Mouse (Mus musculus) Patski (cell line): Measurements from ENCODE around the gene Irgq. TPM values are rescaled to one million over a fixed set of nuclear protein-coding genes. Genes with fewer than 3 reads are reported as not detected.

Experiments used
- ATAC-seq: fragments of 100-300 bp; one replicate; pipeline ENCODE4 v1.8.0; 2021
- CTCF ChIA-PET: fragments of 350-600 bp; sonication (Branson Sonifier 250); formaldehyde crosslinking; loops from one replicate; lab custom pipeline; 2022; ENCODE audit warnings: inconsistent platforms; lab: Charles Lee
- POLR2A ChIA-PET: fragments of 350-600 bp; sonication (Branson Sonifier 250); formaldehyde crosslinking; loops from one replicate; lab custom pipeline; 2022; ENCODE audit warnings: antibody characterized with exemption, inconsistent platforms; lab: Charles Lee
- DNase-seq: peaks from one replicate; pipeline ENCODE4 v3.0.0-alpha.2; 2011; ENCODE audit warnings: low read depth, low spot score
- H3K27me3 ChIP-seq: fragments of 371-371 bp; one replicate; pipeline ENCODE4 v1.5.1; 2021
- CTCF ChIP-seq: fragments of 100-300 bp; IDR thresholded peaks from one replicate; pipeline ENCODE4 v1.5.1; 2021
- in situ Hi-C: fragments of 300-500 bp; cut with MboI; formaldehyde crosslinking; loops from 3 replicates; pipeline ENCODE4 v1.11.1; 2018; ENCODE audit warnings: low pct_unique_long_range_greater_than_20kb, mixed read lengths
- polyA plus RNA-seq: library from polyadenylated mRNA; unstranded; gene quantifications from one replicate; pipeline ENCODE4 v1.2.3, GENCODE M21; 2021

Gene Irgq
- polyA plus RNA-seq, 1 experiment from 2014 or later = 28.8 TPM

DNA sequence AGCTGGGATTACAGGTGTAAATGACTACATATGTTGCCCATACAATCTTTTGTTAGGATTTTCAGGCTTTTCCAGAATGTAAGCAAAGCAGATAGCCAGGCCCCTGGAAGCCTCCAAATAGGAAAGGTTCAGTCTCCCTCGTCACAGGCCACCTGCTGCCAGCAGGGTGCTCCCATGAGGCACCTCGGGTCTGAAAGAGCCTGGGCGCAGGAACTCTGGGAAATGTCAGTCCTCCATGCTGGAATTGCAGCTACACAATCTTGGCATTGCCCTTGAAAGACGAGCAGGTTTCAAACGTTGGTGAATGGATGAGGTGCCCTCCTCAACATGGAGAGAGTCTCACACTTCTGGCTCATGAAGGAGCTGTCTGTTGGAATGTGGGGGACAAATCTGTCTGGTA is 7.7 kb downstream of the Irgq start:
- ChIA-PET CTCF (interaction anchor here (1.2 to 4.2 kb wide), 4 partner anchors 8 to 65 kb away, joined by 3 to 14 read pairs (median 7); partner anchors contain the start of genes Pinlyp and Xrcc1), POLR2A (interaction anchor here (0.6 to 1.7 kb wide), 6 partner anchors 9 to 410 kb away, joined by 3 to 6 read pairs (median 3); partner anchors contain the start of genes Cadm4 and Zfp428)
- no peak for TF ChIP-seq CTCF
- in situ Hi-C loops = loop anchor here (5.0 kb wide), 1 partner anchor 119 kb away; no protein-coding TSS in a partner anchor
- DNase-seq = no peak
- ATAC-seq = no peak
- no peaks in the 10 kb centered on the region for H3K27me3 ChIP-seq

DNA sequence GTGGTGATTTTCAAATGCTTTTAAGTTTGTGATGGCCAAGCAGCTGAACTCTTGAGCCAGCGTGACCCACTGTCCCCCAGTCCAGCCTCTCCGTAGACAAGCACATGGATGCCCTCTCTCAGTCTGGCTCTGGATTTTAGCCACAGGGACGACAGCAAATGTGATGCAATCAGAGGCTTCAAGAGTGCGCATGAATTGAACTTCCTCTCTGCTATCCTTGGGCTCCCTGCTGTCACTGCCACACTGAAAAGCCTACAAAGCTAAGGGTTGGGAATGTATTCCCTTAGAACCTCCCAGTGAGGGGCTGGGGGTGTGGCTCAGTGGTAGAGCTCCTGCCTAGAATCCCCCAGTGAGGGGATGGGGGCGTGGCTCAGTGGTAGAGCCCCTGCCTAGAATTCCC is 8.2 kb downstream of the Irgq start:
- ChIA-PET POLR2A (interaction anchor here (1.7 kb wide), 1 partner anchor 9 kb away, joined by 6 read pairs; no protein-coding TSS in a partner anchor), CTCF (interaction anchor here (2.5 to 4.2 kb wide), 2 partner anchors 8 to 65 kb away, joined by 10 to 14 read pairs; partner anchors contain the start of genes Pinlyp and Xrcc1)
- in situ Hi-C loops = loop anchor here (5.0 kb wide), 1 partner anchor 119 kb away; no protein-coding TSS in a partner anchor
- no peak for TF ChIP-seq CTCF
- ATAC-seq (no peak), DNase-seq (no peak)
- H3K27me3 ChIP-seq = no peaks in the 10 kb centered on the region

DNA sequence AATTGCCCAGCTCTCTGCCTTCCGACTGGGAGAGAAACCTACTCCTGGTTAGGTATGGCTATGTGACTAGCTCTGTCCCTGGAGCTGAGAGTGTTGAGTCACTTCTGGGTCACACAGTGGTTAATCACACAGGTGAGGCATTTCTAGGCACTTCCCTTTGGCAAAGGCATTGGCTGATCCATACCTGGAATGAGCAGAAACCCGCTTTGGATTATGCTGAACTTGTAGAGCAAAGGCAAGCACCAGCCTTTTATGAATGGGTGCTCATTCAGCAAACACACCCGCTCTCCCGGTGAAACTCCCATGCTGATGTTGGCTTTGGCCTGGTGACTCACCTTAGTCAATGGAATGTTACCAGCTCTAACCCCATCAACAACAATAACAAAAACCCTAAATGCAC is 9.2 kb downstream of the Irgq start:
- CTCF ChIA-PET = interaction anchor here (0.9 to 2.5 kb wide), 5 partner anchors 8 to 66 kb away, joined by 3 to 10 read pairs (median 5); no protein-coding TSS in a partner anchor

DNA sequence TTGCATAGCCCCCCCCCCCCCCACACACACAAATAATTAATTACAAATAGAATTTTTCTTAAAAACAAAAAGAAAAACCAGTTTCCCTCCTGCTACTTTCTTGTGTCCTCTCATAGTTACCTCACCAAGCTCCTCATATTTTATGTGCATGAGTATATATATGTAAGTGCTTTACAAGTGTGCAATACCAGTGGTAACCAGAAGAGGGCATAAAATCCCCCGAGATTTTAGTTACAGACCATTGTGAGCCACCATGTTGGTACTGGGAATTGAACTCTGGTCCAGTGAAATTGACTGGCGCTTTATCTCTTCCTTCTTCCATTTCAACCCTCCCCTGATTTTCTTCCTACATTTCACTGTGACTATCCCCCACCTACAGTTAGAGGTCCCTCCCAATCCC is 14.0 kb downstream of the Irgq start:
- ChIA-PET CTCF (interaction anchor here (0.7 to 1.6 kb wide), 4 partner anchors 12 to 17 kb away, joined by 3 to 4 read pairs (median 4); partner anchors contain the start of gene Irgq), POLR2A (interaction anchor here (2.9 kb wide), 1 partner anchor 14 kb away, joined by 15 read pairs; the partner anchor contains the start of gene Irgq)
- TF ChIP-seq CTCF = no peak
- ATAC-seq = no peak
- no peaks in the 10 kb centered on the region for H3K27me3 ChIP-seq
- no peak for DNase-seq
- in situ Hi-C loops = no loop called here

More for the DNA sequence above, 9.2 kb downstream of the Irgq start:
- TF ChIP-seq CTCF = no peak
- POLR2A ChIA-PET = interaction anchor here (0.8 to 1.7 kb wide), 3 partner anchors 8 to 55 kb away, joined by 3 to 6 read pairs (median 3); no protein-coding TSS in a partner anchor
- in situ Hi-C loops = loop anchor here (5.0 kb wide), 1 partner anchor 118 kb away; no protein-coding TSS in a partner anchor
- ATAC-seq (no peak), DNase-seq (no peak)
- H3K27me3 ChIP-seq = no peaks in the 10 kb centered on the region

DNA sequence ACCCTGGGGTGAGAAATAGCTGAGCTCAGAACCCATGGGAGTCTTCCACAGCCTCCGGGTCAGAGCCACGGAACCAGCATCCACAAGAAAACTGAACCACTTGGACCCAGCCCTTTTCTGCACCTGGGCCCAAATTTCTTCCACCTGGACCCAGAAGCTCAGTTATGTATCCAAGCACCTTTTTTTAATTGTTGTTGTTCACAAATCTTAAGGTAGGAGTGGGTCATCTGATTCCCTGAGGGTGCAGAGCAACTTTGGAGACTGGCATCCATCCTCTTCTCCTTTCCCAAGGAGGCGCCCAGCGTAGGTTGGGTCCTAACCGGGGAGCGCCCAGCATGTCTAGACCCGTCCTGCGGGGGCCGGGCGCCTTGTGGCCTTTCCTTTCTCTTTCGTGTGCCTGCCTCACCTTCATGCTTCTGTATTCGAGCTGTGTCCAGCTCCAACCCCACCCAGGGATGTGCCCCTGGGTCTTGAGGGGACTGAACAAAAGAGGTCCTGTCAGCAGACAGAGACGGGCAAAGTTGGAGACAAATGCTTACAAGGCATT is 15.7 kb downstream of the Irgq start, which contains the start of the genes Pinlyp and Xrcc1:
Gene Pinlyp (minus strand): TSS at position 51 of the 547 bp plus-strand sequence.
Gene Xrcc1 (plus strand): TSS at position 222 of the 547 bp plus-strand sequence.
- CTCF ChIA-PET = interaction anchor here (0.8 to 4.3 kb wide), 7 partner anchors 10 to 21 kb away, joined by 3 to 32 read pairs (median 4); partner anchors contain the start of gene Irgq
- in situ Hi-C loops = no loop called here
- ATAC-seq = no peak
- POLR2A ChIA-PET = interaction anchor here (1.8 to 2.9 kb wide), 2 partner anchors 13 to 16 kb away, joined by 7 to 15 read pairs; partner anchors contain the start of gene Irgq
- no peaks in the 10 kb centered on the region for H3K27me3 ChIP-seq
- no peak for TF ChIP-seq CTCF
- DNase-seq = no peak

DNA sequence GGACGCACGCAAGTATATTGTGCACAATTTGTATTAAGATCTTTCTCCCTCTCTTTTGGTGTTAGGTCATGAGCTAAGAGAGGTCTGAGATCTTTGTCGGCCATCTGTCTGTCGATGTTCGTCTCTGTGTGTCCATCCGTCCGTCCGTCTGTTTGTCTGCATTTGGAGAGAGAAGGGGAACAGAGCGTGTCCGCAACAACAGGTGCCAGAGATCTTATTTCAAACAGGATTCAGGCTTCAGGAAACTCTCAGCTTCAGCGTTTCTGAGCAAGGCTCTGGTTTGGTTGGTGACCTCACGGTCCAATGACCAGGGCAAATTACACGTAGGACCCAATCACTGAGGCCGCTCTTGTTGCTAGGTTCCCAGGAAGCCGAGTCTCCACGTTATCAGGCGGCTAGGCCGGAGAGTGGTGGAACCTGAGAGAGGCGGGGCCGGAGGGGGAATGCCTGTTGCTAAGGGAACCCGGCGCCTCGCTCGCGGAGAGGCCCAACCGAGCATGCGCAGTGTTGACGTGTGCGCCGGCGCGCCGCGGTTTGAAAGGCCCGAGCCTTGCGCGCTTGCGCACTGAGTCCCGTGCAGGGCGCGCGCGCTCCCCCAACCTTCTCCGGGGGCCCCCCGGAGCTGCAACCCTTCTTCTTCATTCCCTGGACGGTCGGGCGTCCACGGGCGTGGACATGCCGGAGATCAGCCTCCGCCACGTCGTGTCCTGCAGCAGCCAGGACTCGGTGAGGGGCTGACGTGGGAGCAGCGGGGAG is 16.3 kb downstream of the Irgq start:
- peak; percentile 91 for DNase-seq
- POLR2A ChIA-PET = interaction anchor here (1.0 to 2.9 kb wide), 4 partner anchors 8 to 18 kb away, joined by 3 to 15 read pairs (median 6); partner anchors contain the start of gene Irgq
- CTCF ChIA-PET = interaction anchor here (0.9 to 4.3 kb wide), 5 partner anchors 10 to 116 kb away, joined by 3 to 32 read pairs (median 3); partner anchors contain the start of gene Irgq
- in situ Hi-C loops = no loop called here
- TF ChIP-seq CTCF = no peak
- peak; percentile 98 for ATAC-seq
- H3K27me3 ChIP-seq = no peaks in the 10 kb centered on the region

DNA sequence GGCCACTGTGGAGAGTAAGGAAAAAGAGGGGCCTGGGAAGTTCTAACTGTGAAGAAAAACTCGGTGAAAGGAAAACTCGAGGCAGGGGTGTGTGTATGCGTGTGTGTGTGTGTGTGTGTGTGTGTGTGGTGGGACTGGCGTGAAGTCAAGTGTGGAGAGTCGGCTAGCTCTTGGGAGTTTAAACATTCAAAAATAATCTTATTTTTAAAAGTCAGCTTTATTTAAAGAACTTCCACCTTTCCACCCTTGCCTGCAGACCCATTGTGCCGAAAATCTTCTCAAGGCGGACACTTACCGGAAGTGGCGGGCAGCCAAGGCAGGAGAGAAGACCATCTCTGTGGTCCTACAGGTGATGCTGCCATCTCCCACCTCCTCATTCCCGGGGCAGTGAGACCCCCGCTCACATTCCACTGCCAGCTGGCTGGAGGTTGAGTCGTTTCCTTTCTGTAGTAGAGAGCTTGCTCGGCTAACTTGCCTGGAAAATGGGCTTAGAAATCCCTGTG is 17.1 kb downstream of the Irgq start:
- no peaks in the 10 kb centered on the region for H3K27me3 ChIP-seq
- DNase-seq (no peak), ATAC-seq (no peak)
- in situ Hi-C loops = no loop called here
- ChIA-PET CTCF (interaction anchor here (1.3 to 4.3 kb wide), 3 partner anchors 11 to 115 kb away, joined by 3 to 32 read pairs (median 14); partner anchors contain the start of gene Irgq), POLR2A (interaction anchor here (0.7 to 2.9 kb wide), 6 partner anchors 9 to 70 kb away, joined by 3 to 15 read pairs (median 6); partner anchors contain the start of gene Irgq)
- TF ChIP-seq CTCF = no peak

DNA sequence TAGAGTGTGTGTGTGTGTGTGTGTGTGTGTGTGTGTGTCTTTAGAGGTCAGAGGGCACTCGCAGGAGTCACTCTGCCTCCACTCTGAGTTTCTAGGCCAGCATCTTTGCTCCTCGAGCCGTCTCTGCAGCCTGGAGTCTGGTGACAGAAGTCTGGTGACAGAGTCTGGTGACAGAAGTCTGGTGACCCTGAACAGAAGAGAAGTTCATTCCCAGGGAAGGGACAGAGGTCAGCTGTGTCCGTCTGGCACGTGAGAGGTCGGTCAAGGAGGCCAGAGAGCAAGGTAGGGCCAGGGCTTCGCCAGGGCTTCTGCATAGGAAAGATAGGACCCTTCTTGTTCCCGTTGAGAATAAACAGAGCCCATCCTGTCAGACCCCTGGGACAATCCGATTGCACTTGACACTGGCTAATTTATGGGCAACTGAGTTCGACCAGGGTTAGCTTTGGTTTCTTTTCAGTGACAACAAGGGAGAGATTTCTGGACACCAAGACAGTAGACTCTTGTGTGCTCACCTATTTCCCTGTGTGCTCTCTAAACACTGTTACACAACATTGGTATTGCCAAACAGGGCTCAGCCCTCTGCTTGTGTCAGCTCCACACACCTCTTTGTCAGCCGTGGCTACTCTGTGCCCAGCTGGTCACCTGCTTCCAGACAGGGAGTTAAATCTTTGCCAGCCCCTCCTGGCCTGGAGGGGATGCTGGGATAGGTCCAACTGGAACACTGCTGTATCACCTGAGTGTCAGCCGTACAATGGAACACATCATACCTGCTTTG is 21.7 kb downstream of the Irgq start:
- CTCF ChIA-PET = interaction anchor here (4.5 kb wide), 1 partner anchor 11 kb away, joined by 23 read pairs; no protein-coding TSS in a partner anchor
- POLR2A ChIA-PET = no interaction called here
- no peak for TF ChIP-seq CTCF
- DNase-seq = no peak
- ATAC-seq = no peak
- in situ Hi-C loops = no loop called here
- H3K27me3 ChIP-seq = no peaks in the 10 kb centered on the region

DNA sequence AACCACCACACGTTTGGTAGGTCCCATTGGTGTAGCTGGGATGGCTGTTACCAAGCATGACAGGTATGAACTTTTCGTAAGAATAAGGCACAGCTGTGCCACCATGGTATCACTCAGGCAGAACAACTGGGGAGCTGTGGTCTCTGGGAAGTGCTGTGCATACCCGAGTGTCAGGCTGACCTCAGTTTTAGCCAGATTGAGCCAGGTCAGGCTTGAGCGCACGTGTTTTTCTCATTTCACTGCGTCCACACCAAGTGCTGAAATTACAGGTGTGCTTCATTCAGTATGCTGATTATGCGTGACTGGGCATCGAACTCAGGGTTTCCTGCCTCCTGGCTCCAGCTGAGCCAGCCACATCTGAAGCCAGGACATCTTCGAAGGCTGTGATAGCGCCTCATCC is 25.3 kb downstream of the Irgq start:
- ATAC-seq = no peak
- ChIA-PET POLR2A (interaction anchor here (0.7 to 1.0 kb wide), 2 partner anchors 12 to 24 kb away, joined by 3 to 5 read pairs; no protein-coding TSS in a partner anchor), CTCF (interaction anchor here (0.8 to 1.5 kb wide), 5 partner anchors 9 to 98 kb away, joined by 3 to 4 read pairs (median 3); partner anchors contain the start of genes Pinlyp and Xrcc1)
- no peaks in the 10 kb centered on the region for H3K27me3 ChIP-seq
- no peak for TF ChIP-seq CTCF
- DNase-seq = no peak
- in situ Hi-C loops = no loop called here
